Mouse (Mus musculus): ENCODE data around the gene Cela1. TPM values are rescaled to one million over a fixed set of nuclear protein-coding genes. Genes with fewer than 3 reads are reported as not detected.

Gene Cela1
- polyA plus RNA-seq, 1 experiment: 19.3 TPM

DNA sequence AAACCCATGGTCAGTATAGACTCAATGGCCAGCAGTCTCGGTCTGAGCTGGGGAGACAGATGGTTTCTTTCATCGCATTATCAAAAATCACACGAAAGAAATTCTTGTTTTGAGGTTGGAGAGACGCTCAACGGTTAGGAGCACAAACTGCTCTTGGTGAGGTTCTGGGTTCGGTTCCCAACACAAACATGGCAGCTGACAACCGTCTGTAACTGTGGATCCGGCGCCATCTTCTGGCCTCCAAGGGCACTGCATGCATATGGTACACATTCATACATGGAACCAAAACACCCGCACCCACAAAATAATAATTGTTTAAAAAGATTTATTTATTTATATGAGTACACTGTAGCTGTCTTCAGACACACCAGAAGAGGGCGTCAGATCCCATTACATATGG is 30.9 kb upstream of the Cela1 start:
- Histone ChIP-seq H3K27ac (replicated peaks; ENCODE audit: low read depth, low read length) (no peak overlapping the region), H3K4me3 (ENCODE audit: insufficient read depth, low read depth, low read length) (no peak overlapping the region), H3K4me1 (ENCODE audit: control insufficient read depth, insufficient read depth, insufficient read length, low read length) (no peaks in the 10 kb centered on the region)

DNA sequence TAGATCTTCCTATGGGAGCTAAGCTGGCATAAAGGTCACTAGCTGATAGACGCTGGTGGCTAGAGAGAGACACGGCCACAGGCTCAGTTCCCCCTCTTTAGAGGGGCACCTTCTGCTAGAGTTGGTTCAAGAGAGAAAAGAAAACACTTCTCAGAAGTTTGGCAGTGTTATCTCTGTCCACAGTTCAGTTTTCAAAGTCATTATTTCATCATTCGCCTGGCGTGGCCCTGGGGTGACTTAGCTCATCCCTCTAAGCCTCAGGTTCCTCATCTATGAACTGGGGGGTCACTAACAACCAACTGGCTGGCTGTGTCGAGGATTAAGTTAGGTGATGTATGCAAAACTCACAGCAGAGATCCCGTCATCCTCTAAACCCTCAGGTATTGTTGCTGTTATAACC is 30.2 kb upstream of the Cela1 start:
- no peaks in the 10 kb centered on the region for H3K4me1 ChIP-seq (ENCODE audit: control insufficient read depth, insufficient read depth, insufficient read length, low read length)
- no peak overlapping the region for H3K4me3 ChIP-seq (ENCODE audit: insufficient read depth, low read depth, low read length)
- no peak overlapping the region for H3K27ac ChIP-seq (replicated peaks; ENCODE audit: low read depth, low read length)

DNA sequence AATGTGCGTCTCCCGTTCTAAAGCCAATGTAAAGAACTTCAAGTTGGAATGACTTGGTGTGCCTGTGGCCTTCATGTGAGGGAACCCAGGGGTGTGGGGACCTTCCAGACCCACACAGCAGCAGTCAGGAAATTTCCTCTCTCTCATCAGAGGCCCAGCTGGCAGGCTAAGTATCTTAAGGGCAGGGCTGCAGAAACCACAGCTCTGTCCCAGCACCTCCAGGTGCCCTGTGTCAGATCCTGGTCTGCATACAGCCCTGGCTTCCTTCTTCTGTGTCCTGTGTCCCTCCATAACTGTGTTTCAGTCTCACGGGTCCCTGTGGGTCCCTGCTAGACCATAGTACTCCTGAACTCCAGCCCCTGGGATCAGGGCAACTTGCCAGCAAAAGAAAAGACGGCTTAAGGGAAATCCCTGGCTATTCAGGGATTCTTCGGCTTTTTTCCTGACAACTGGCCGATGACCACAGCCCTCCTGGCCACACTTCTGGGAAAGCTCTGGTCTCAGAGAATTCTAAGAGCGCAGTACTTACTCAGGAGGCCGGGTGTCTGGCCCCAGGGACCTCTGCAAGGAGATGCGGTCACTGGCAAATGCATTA is 27.8 kb upstream of the Cela1 start:
- H3K4me3 ChIP-seq (ENCODE audit: insufficient read depth, low read depth, low read length): no peak overlapping the region
- no peak overlapping the region for H3K27ac ChIP-seq (replicated peaks; ENCODE audit: low read depth, low read length)
- no peaks in the 10 kb centered on the region for H3K4me1 ChIP-seq (ENCODE audit: control insufficient read depth, insufficient read depth, insufficient read length, low read length)

DNA sequence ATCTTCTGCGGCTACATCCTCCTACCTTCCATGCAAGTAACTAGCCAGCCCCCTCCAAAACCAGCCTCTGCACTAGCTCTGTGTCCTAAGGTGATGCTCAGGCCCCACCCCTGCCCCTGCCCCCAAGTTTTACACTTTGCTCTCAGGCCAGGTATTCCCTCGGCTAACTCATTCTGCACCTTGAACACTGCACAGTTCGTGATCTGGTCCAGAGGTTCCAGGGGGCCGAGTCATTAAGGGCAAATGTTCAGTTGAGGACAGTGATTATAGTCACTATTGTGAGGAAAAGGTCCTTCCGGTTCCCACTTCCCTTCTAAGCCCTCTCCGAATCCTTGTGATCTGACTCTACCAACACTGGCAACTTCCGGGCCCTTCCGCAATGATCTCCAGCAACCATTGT is 26.7 kb upstream of the Cela1 start:
- no peak overlapping the region for H3K4me3 ChIP-seq (ENCODE audit: insufficient read depth, low read depth, low read length)
- no peak overlapping the region for H3K27ac ChIP-seq (replicated peaks; ENCODE audit: low read depth, low read length)
- no peaks in the 10 kb centered on the region for H3K4me1 ChIP-seq (ENCODE audit: control insufficient read depth, insufficient read depth, insufficient read length, low read length)

DNA sequence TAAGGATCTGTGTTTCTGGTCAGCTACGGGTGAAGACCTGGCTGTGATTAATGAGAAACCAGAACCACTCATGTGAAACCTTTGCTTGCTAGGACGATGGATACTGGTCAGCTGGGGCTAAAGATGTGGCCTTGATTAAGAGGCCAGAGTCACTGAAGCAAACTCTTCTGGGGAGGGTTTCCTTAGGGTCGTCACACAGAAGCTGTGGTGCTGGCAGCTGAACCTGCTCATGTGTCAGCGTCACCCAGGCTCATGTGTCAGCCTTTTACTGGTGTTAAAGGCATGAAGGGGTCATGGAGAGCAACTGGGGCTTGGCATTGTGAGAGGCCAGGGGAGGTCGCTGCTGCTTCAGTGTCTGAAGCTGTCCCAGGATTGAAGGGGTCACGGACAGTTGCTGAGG is 23.1 kb upstream of the Cela1 start:
- no peaks in the 10 kb centered on the region for H3K4me1 ChIP-seq (ENCODE audit: control insufficient read depth, insufficient read depth, insufficient read length, low read length)
- no peak overlapping the region for H3K4me3 ChIP-seq (ENCODE audit: insufficient read depth, low read depth, low read length)
- no peak overlapping the region for H3K27ac ChIP-seq (replicated peaks; ENCODE audit: low read depth, low read length)

DNA sequence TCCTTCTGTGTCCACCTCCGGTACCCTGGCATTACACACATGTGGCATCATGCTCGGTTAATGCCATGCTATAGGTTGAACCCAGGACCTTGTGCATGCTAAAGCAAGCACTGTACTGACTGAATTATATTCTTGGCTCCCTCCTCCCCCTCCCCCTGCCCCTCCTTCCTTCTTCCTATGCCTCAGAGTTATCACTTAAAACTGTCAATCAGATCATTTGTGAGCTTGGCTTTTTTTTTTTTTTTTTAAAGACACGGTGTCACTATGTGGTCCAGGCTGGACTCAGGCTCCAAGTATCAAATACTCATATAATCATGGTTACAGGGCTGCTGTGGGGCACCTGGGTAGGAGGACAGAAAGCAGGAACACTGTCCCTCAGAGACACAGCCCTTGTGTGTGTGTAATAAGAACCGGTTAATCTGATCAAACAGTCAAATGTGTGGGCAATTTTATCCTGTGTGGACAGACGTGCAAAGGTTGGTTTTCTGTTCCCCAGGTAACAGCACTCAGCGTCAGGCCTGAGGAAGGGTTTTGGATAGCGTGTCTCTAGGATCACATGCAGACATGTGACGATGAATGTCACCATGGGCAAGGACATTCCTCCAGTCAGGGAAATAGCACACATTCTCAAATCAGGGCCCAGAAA is 20.8 kb upstream of the Cela1 start:
- H3K4me3 ChIP-seq (ENCODE audit: insufficient read depth, low read depth, low read length): no peak overlapping the region
- no peaks in the 10 kb centered on the region for H3K4me1 ChIP-seq (ENCODE audit: control insufficient read depth, insufficient read depth, insufficient read length, low read length)
- no peak overlapping the region for H3K27ac ChIP-seq (replicated peaks; ENCODE audit: low read depth, low read length)

DNA sequence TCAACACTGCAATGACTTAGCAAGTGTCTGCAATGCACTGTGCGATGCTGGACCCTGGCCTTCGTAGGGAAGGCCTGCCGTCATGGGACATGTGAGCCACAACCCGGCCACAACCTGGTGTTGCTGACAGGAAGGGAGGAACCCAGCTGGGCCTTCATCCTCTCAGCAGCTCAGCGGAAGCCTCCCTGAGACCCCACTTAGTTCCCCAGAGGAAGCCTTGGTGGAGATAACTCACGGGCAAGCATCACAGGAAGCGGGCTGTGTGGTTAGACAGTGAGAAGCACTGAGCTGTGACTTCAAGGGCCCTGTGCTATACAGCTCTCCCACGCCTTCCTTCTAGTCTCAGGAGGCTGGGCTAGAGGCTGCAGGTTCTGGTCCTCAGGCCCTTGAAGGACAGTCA is 18.5 kb upstream of the Cela1 start:
- H3K4me3 ChIP-seq (ENCODE audit: insufficient read depth, low read depth, low read length): no peak overlapping the region
- H3K27ac ChIP-seq (replicated peaks; ENCODE audit: low read depth, low read length): no peak overlapping the region
- H3K4me1 ChIP-seq (ENCODE audit: control insufficient read depth, insufficient read depth, insufficient read length, low read length): no peaks in the 10 kb centered on the region

DNA sequence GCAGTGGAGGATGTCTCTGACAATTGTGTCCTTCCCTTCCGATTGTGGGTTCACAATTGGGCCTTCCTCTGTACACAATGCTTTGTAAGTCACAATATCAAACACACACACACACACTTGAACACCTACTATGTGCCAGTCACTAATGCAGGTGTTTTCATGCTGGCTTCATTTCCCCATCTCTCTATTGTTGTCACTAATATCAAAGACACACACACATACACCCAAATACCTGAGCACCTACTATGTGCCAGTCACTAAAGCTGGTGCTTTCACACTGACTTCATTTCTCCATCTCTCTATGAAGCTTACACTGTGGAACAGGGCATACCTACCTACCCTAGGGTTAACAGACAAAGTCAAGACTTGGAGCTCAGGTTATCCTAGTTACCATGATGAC is 17.7 kb upstream of the Cela1 start:
- Histone ChIP-seq H3K4me1 (ENCODE audit: control insufficient read depth, insufficient read depth, insufficient read length, low read length) (no peaks in the 10 kb centered on the region), H3K4me3 (ENCODE audit: insufficient read depth, low read depth, low read length) (no peak overlapping the region), H3K27ac (replicated peaks; ENCODE audit: low read depth, low read length) (no peak overlapping the region)

DNA sequence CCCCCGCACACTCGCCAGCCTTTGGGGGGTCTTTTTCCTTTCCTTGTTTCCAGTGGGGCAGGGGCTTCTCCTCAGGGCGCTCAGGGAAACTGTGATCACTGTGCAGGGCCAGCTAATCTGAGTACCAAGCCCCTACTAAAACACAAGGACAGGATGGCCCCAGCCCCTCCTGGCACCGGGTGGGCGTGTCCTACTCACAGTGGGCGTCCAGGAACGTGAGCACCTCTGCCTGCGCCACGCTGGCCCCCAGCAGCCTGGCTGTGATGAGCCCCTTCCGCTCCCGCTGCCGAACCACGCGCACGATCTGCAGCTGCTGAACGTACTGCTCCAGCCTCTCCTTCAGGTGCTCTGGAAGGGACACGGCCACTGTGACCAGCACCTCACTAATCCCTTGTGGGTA is 16.2 kb upstream of the Cela1 start:
- Histone ChIP-seq H3K4me1 (ENCODE audit: control insufficient read depth, insufficient read depth, insufficient read length, low read length) (no peaks in the 10 kb centered on the region), H3K27ac (replicated peaks; ENCODE audit: low read depth, low read length) (no peak overlapping the region), H3K4me3 (ENCODE audit: insufficient read depth, low read depth, low read length) (no peak overlapping the region)

DNA sequence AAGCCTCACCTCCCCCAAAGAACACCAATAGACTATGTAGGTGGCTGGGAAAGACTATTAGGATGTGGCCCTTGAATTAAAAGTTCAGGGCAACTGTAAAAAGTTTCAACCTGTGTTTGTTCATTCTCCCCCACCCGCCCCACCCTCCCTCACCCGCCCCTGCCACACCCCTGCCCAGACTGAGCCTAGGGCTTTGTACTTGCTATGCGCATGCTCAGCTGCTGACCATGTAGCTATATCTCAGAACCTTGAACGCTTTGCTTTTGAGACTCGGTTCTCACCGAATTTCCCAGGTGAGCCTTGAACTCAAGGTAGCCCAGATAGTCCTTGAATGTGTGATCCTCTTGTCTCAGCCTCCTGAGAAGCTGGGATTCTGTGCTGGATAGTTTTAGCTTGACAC is 14.1 kb upstream of the Cela1 start:
- Histone ChIP-seq H3K27ac (replicated peaks; ENCODE audit: low read depth, low read length) (no peak overlapping the region), H3K4me3 (ENCODE audit: insufficient read depth, low read depth, low read length) (no peak overlapping the region)

DNA sequence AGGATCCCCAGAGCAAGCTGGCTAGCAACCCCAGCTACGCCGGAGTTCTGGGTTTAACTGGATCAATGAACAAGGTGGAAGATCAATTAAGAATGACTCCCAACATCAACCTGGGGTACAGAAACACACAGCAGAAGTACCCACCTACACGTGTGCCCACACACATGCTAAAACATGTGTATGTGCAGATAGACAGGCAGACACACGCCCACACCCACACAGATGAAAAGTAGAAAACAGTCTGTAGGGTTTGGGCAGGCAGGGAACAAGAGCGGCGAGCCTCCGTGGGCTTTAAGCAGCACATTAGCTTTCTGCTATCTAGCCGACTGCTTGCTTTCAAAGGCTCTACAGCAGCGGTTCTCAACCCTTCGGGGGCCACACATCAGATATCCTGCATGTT is 13.4 kb upstream of the Cela1 start:
- H3K4me1 ChIP-seq (ENCODE audit: control insufficient read depth, insufficient read depth, insufficient read length, low read length): no peaks in the 10 kb centered on the region
- no peak overlapping the region for H3K27ac ChIP-seq (replicated peaks; ENCODE audit: low read depth, low read length)
- no peak overlapping the region for H3K4me3 ChIP-seq (ENCODE audit: insufficient read depth, low read depth, low read length)

More for the DNA sequence above, 14.1 kb upstream of the Cela1 start:
- no peaks in the 10 kb centered on the region for H3K4me1 ChIP-seq (ENCODE audit: control insufficient read depth, insufficient read depth, insufficient read length, low read length)

DNA sequence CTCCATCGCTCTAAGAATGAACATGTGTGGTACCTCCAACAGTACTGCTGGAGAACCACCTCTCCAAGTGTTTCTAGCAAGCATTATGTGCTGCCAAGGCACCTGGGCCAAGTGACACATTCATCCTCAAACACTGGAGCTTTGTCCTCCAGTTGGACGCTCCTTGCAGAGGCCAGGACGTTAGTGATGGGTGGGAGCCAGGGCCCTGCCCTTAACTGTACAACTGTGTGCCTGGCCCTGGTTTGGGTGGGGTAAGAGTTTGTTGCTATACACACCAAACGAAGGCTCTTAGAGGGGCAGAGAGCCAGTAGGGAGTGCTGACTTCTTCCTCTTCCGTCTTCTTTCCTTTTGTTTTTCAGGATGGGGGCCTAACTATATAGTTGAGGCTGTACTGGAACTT is 12.7 kb upstream of the Cela1 start:
- no peak overlapping the region for H3K27ac ChIP-seq (replicated peaks; ENCODE audit: low read depth, low read length)
- H3K4me3 ChIP-seq (ENCODE audit: insufficient read depth, low read depth, low read length): no peak overlapping the region
- H3K4me1 ChIP-seq (ENCODE audit: control insufficient read depth, insufficient read depth, insufficient read length, low read length): no peaks in the 10 kb centered on the region

DNA sequence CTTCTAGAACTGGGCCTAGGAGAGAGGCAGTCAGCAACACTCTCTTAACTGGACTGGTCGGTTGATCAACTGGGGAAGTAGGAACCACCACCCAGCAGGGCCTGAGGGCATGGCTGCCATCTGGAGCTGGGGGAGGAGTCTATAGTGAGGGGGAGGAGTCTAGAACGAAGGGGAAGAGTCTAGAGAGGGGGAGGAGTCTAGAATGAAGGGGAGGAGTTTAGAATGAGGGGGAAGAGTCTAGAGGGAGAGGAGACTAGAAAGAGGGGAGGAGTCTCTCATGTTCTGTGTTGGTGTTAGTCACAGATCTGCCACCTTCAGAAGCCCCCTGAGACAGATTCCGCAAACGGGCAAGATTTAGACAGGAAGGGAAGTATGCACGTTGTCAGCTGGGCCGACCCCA is 11.7 kb upstream of the Cela1 start:
- Histone ChIP-seq H3K27ac (replicated peaks; ENCODE audit: low read depth, low read length) (no peak overlapping the region), H3K4me3 (ENCODE audit: insufficient read depth, low read depth, low read length) (no peak overlapping the region), H3K4me1 (ENCODE audit: control insufficient read depth, insufficient read depth, insufficient read length, low read length) (no peaks in the 10 kb centered on the region)

DNA sequence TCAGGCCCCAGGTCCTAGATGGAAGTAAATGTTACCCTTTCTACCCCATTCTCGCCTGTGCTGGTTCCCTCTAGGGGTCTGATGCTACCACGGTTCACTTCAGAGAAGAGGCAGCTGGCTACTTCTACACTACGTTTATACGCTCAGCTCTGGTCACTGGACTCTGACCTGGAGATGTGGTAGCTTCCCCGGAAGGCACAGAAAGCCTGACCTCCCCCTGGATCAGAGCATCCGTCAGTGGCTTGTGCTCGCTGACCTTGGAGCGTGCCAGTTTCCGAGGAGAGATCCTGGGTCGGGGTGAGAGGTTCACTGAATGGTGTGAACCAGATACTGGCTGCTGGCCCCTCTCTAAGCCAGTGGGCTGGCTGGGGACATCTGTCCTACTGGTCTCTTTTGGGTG is 10.4 kb upstream of the Cela1 start:
- Histone ChIP-seq H3K27ac (replicated peaks; ENCODE audit: low read depth, low read length) (no peak overlapping the region), H3K4me1 (ENCODE audit: control insufficient read depth, insufficient read depth, insufficient read length, low read length) (no peaks in the 10 kb centered on the region), H3K4me3 (ENCODE audit: insufficient read depth, low read depth, low read length) (no peak overlapping the region)

DNA sequence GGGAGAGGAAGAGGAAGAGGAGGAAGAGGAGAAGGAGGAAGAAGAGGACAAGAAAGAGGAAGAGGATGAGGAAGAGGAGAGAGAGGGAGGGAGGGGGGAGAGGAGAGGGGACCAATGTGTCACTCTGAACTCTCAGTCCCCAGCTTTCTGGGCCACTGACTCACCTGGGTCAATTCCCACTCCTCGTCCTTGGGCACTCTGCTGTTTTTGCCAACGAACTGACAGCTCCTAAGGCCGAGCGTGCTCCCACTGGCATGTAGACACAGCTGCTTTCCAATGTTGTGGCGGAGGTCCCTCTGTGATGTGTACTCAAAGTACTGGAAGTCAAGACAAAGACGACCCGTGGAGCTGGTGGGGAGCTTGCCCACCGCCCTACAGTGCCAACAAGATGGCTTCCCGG is 6.7 kb upstream of the Cela1 start:
- Histone ChIP-seq H3K4me1 (ENCODE audit: control insufficient read depth, insufficient read depth, insufficient read length, low read length) (no peaks in the 10 kb centered on the region), H3K27ac (replicated peaks; ENCODE audit: low read depth, low read length) (no peak overlapping the region), H3K4me3 (ENCODE audit: insufficient read depth, low read depth, low read length) (no peak overlapping the region)

DNA sequence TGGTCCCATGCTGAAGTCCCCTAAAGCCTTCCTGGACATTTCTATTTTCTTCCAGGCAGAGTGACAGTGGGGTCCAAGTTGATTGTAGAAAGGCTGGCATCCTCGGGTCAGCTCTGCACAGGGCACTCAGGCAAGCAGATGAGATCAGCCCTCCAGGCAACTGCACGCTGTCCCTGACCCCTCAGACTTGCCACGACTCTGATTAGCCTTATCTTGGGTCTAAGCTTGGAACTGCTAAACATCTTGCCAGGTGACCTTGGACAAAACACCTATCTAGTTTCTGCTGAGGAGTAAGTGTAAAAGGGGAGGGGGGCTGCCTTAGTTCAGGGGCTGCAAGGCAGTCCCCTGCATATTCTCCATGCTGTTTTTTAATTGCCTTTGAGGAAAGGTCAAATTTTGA is 4.3 kb upstream of the Cela1 start:
- Histone ChIP-seq H3K4me1 (ENCODE audit: control insufficient read depth, insufficient read depth, insufficient read length, low read length) (peaks cover 6% of the 10 kb centered on the region), H3K4me3 (ENCODE audit: insufficient read depth, low read depth, low read length) (no peak overlapping the region), H3K27ac (replicated peaks; ENCODE audit: low read depth, low read length) (no peak overlapping the region)

Data from brown adipose tissue, adult 24 weeks (tissue).